Mouse (Mus musculus) forebrain, postnatal 0 days (tissue): ENCODE results near the gene Plin2. TPM values are rescaled to one million over a fixed set of nuclear protein-coding genes. Genes with fewer than 3 reads are reported as not detected.
"Not testable (repeated sequence)": the region's sequence is repeated elsewhere in the genome, so short reads cannot be mapped to it uniquely, and the experiment has no call there.

ENCODE experiments used
- ATAC-seq: fragments of 200-750 bp; cut with Nextera tagmentation; 2 replicates; pipeline ENCODE4 v1.8.0; 2017; ENCODE audit warnings: mild to moderate bottlenecking, moderate library complexity
- DNase-seq: peaks from one replicate; pipeline ENCODE4 v3.0.0-alpha.2; 2015
- H3K27ac ChIP-seq: fragments of 300-500 bp; sonication (generic); 2 replicates; pipeline ENCODE4 v1.5.1; 2014; ENCODE audit warnings: low read depth, mild to moderate bottlenecking, antibody characterized with exemption, low read length, moderate library complexity, mixed read lengths
- H3K27me3 ChIP-seq: fragments of 300-500 bp; sonication (generic); 2 replicates; pipeline ENCODE4 v1.6.1; 2014; ENCODE audit warnings: mild to moderate bottlenecking, low read length, mixed read lengths; ENCODE audit not compliant: insufficient read depth
- H3K36me3 ChIP-seq: fragments of 300-500 bp; sonication (generic); 2 replicates; pipeline ENCODE4 v1.6.1; 2014; ENCODE audit warnings: mild to moderate bottlenecking, moderate library complexity; ENCODE audit not compliant: insufficient read depth
- H3K4me1 ChIP-seq: fragments of 300-500 bp; sonication (generic); 2 replicates; pipeline ENCODE4 v1.6.1; 2014; ENCODE audit warnings: antibody characterized with exemption; ENCODE audit not compliant: insufficient read depth
- H3K4me2 ChIP-seq: fragments of 300-500 bp; sonication (generic); 2 replicates; pipeline ENCODE4 v1.6.1; 2014; ENCODE audit warnings: low read depth, mild to moderate bottlenecking, moderate library complexity
- H3K4me3 ChIP-seq: fragments of 300-500 bp; sonication (generic); 2 replicates; pipeline ENCODE4 v1.5.1; 2014; ENCODE audit warnings: low read depth, low read length, mixed read lengths
- H3K9ac ChIP-seq: fragments of 300-500 bp; sonication (generic); 2 replicates; pipeline ENCODE4 v1.6.1; 2014; ENCODE audit warnings: mild to moderate bottlenecking
- H3K9me3 ChIP-seq: fragments of 300-500 bp; sonication (generic); 2 replicates; pipeline ENCODE4 v1.6.1; 2016; ENCODE audit warnings: low read length
- CTCF ChIP-seq: sonication (generic); IDR thresholded peaks from 2 replicates; pipeline ENCODE4 v1.5.1; 2016; ENCODE audit warnings: antibody characterized with exemption, control low read depth, low read depth
- WGBS: fragments of 180-500 bp; shearing (Covaris S2); extraction: QIAGEN DNeasy Blood & Tissue Kit; methylation state at CpG from one replicate; pipeline ENCODE4 v1.1.7; 2014; 5-methylcytosine and 5-hydroxymethylcytosine counted together
- polyA plus RNA-seq: library from polyadenylated mRNA; unstranded; fragments of >200 nt; fragmentation: Nextera tagmentation; extraction: Ambion mirVana; gene quantifications from 2 replicates; pipeline ENCODE4 v1.2.1, GENCODE M21; 2015
- total RNA-seq: library from RNA; depleted of rRNA; stranded (reverse); fragments of >200 nt; gene quantifications from 2 replicates; pipeline ENCODE4 v1.2.3, GENCODE M21; 2014

Plin2 gene
- total and polyA plus RNA-seq, 2 experiments from 2014 or later, result 32.7 to 36.2 TPM

DNA sequence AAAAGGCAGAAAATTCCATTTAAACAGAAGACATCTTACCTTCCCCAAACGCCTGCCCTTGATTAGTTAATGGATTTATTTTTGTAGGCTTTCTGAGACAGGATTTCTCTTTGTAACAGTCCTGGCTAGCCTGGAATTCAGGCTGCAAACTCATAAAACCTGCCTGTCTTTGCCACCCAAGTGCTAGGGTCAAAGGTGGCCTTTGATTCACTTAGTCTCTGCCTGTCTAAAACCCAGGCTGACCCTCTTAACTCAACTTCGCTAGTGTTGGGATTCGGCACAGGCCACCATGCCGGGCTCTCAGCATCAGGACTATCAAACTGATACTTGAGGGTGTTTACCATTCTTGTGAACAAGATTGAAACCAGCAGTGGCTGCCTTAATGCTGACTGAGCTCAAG is 38.0 kb downstream of the Plin2 start:
- H3K36me3 ChIP-seq, result no peaks in the 10 kb centered on the region
- no peak overlapping the region for H3K4me3 ChIP-seq
- no peak overlapping the region for H3K27ac ChIP-seq
- H3K4me1 ChIP-seq, result no peaks in the 10 kb centered on the region
- H3K4me2 ChIP-seq, result no peak overlapping the region
- WGBS, result 82% methylated on average over 4 of the region's 4 CpGs
- ATAC-seq (no peak), DNase-seq (no peak)
- no peak for TF ChIP-seq CTCF
- no peaks in the 10 kb centered on the region for H3K9me3 ChIP-seq
- no peaks in the 10 kb centered on the region for H3K27me3 ChIP-seq
- H3K9ac ChIP-seq, result no peak overlapping the region

DNA sequence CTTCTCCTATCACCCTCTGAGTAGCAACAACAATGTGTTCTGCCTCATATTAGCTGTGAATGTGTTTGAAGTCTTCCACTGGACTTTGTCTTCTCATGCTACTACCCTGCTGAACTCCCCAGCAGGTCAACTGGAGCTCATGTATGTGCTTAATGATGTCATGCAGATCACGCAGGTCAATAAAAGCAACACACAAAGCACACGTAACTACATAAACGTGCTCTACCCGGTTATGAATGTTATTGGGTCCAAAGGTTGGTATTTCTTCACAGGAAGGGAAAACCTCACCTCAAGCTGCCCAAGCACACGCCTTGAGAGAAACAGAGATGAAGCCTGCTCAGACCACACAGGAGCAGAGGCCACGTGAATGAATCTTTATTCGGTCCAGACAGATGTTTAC is 43.4 kb downstream of the Plin2 start:
- not testable (repeated sequence) for H3K27ac ChIP-seq, H3K36me3 ChIP-seq, ATAC-seq, H3K9ac ChIP-seq, DNase-seq, H3K4me3 ChIP-seq, H3K4me1 ChIP-seq, H3K27me3 ChIP-seq, H3K9me3 ChIP-seq, H3K4me2 ChIP-seq
- WGBS, result 95% methylated on average over 7 of the region's 7 CpGs

DNA sequence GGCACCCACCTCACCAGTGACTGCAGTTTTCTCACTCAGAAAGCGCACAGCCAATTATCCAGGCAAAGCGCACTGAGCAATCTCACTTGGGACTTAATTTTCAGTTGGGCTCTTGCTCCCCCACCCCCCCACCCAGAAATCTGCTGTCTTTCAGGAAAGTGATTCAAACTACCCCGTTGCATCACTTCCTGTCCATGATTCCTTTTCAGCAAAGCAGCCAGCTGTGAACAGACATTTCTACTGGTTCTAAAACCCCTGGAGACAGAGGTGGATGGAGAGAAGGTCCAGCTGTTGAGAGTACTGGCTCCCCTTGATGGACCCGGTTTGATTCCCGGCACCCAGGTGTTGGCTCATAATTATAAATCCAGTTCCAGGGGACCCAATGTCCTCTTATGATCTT is 44.4 kb downstream of the Plin2 start:
- H3K9me3 ChIP-seq, result no peaks in the 10 kb centered on the region
- ATAC-seq (no peak), DNase-seq (no peak)
- H3K4me1 ChIP-seq, result no peaks in the 10 kb centered on the region
- H3K9ac ChIP-seq, result no peak overlapping the region
- no peak overlapping the region for H3K4me3 ChIP-seq
- H3K4me2 ChIP-seq, result no peak overlapping the region
- no peak for TF ChIP-seq CTCF
- whole genome bisulfite sequencing, result 83% methylated on average over 5 of the region's 5 CpGs
- no peaks in the 10 kb centered on the region for H3K27me3 ChIP-seq
- H3K36me3 ChIP-seq, result no peaks in the 10 kb centered on the region
- H3K27ac ChIP-seq, result no peak overlapping the region

DNA sequence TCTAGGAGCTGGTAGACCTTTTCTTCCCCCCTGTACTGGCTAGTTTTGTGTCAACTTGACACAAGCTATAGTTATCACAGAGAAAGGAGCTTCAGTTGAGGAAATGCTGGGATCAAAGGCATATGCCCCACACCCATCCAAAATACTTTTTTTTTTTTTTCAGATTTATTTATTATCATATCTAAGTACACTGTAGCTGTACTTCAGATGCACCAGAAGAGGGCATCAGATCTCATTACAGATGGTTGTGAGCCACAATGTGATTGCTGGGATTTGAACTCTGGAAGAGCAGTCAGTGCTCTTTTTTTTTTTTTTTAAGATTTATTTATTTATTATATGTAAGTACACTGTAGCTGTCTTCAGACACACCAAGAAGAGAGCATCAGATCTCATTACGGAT is 47.3 kb downstream of the Plin2 start:
- H3K36me3 ChIP-seq, result not testable (repeated sequence)
- WGBS, result 79% methylated on average over 1 of the region's 1 CpGs

DNA sequence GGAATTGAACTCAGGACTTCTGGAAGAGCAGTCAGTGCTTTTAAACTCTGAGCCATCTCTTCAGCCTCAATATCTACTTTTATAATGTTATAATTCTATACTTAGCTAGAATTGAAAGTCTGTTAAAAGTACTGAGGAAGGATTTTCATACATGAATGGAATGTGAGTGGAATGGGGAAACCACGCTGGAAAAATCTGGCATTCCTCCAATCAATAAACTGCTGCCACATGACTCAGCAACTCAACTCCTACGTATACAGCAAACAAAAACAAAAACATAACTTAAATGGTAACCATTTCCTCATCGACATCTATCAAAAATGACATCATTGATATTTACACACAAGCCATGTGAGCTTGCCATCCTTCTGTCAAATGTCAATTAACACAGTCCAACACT is 47.7 kb downstream of the Plin2 start:
- Histone ChIP-seq H3K4me2 (no peak overlapping the region), H3K27me3 (no peaks in the 10 kb centered on the region), H3K4me3 (no peak overlapping the region), H3K9me3 (no peaks in the 10 kb centered on the region), H3K27ac (no peak overlapping the region), H3K36me3 (no peaks in the 10 kb centered on the region), H3K4me1 (no peaks in the 10 kb centered on the region), H3K9ac (no peak overlapping the region)
- no peak for TF ChIP-seq CTCF
- ATAC-seq, result no peak
- WGBS, result 67% methylated on average over 3 of the region's 3 CpGs
- DNase-seq, result no peak

More for the DNA sequence above, 47.3 kb downstream of the Plin2 start:
- ATAC-seq, H3K4me3 ChIP-seq, H3K27me3 ChIP-seq, H3K9ac ChIP-seq, H3K27ac ChIP-seq, DNase-seq, H3K9me3 ChIP-seq, H3K4me1 ChIP-seq, H3K4me2 ChIP-seq: not testable (repeated sequence)

DNA sequence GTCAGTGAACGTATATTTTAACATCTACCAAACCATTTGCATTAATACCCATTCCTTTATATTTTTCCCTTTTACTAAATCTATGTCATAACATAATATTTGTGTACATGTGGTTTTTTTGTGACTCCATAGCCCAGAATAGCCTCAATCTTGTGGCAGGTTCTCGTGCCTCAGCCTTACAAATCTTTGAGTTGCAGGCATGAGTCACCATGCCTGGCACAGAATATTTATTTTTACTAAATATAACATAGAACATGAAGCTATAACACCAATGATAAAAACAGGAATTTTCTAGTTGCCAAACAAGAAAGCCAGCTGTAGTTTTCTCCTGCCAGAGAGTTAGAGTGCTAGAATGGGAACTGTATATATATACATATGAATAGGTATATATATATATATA is 49.4 kb downstream of the Plin2 start:
- H3K36me3 ChIP-seq, result no peaks in the 10 kb centered on the region
- H3K4me1 ChIP-seq, result no peaks in the 10 kb centered on the region
- no peak overlapping the region for H3K4me2 ChIP-seq
- 70% methylated on average over 2 of the region's 2 CpGs for WGBS
- DNase-seq (no peak), ATAC-seq (no peak)
- H3K9ac ChIP-seq, result no peak overlapping the region
- TF ChIP-seq CTCF, result no peak
- no peak overlapping the region for H3K4me3 ChIP-seq
- no peaks in the 10 kb centered on the region for H3K9me3 ChIP-seq
- H3K27ac ChIP-seq, result no peak overlapping the region
- H3K27me3 ChIP-seq, result no peaks in the 10 kb centered on the region

DNA sequence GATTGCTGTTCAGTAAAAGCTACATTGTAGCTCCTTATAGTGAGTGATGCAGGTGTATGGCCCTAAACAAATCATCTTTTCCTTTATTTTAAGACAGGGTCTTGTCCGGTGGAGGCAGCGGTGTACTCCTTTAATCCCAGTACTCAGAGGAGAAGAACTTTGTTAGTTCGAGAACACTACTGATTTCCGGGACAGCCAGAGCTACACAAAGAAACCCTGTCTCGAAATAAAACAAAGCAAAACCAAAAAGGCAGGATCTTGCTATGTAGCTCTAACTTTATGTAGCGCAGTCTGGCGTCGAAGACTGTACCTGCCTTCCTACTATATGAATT is 57.6 kb downstream of the Plin2 start:
- Histone ChIP-seq H3K9ac (peak overlapping the region; percentile 44), H3K27me3 (no peaks in the 10 kb centered on the region), H3K4me2 (peak overlapping the region; percentile 79), H3K4me3 (peak overlapping the region; percentile 62), H3K4me1 (peaks cover 8% of the 10 kb centered on the region; the same call in 1 of the 2 replicates), H3K9me3 (no peaks in the 10 kb centered on the region), H3K36me3 (no peaks in the 10 kb centered on the region), H3K27ac (peak overlapping the region; percentile 64)
- ATAC-seq (peak; percentile 13; the same call in 1 of the 2 replicates), DNase-seq (no peak)
- no peak for TF ChIP-seq CTCF
- WGBS, result 37% methylated on average over 8 of the region's 8 CpGs
